Mouse (Mus musculus): Measurements from ENCODE around the gene Gmds. TPM values are rescaled to one million over a fixed set of nuclear protein-coding genes. Genes with fewer than 3 reads are reported as not detected.

The Gmds gene
- 24.7 and 26.0 TPM in 2 replicates for polyA plus RNA-seq (2015; fragmentation: Nextera tagmentation; extraction: Ambion mirVana)

GRCm38 (mm10) chr13:32338513-32339365 lies at the start of gene Gmds:
Gmds (minus strand) TSS chr13:32338740.
- Histone ChIP-seq H3K4me2 (peak within 1 kb of the TSS; percentile 98), H3K4me1 (peaks cover 16% of the 10 kb centered on the region), H3K27ac (replicated peaks) (peak within 1 kb of the TSS; percentile 72), H3K36me3 (peaks cover 7% of the 10 kb centered on the region), H3K27me3 (replicated peaks) (no peaks in the 10 kb centered on the region), H3K4me3 (peak within 1 kb of the TSS; percentile 80), H3K9me3 (0 out of 2 replicates have a peak, but pooled peaks cover 3% of the 10 kb centered on the region), H3K9ac (peak within 1 kb of the TSS; percentile 91)
- peak; percentile 96 for ATAC-seq (ENCODE audit: extremely low read depth, insufficient number of reproducible peaks, low FRiP score, low TSS enrichment)
- 5% methylated on average over 45 of the region's 55 CpGs for WGBS

DNA sequence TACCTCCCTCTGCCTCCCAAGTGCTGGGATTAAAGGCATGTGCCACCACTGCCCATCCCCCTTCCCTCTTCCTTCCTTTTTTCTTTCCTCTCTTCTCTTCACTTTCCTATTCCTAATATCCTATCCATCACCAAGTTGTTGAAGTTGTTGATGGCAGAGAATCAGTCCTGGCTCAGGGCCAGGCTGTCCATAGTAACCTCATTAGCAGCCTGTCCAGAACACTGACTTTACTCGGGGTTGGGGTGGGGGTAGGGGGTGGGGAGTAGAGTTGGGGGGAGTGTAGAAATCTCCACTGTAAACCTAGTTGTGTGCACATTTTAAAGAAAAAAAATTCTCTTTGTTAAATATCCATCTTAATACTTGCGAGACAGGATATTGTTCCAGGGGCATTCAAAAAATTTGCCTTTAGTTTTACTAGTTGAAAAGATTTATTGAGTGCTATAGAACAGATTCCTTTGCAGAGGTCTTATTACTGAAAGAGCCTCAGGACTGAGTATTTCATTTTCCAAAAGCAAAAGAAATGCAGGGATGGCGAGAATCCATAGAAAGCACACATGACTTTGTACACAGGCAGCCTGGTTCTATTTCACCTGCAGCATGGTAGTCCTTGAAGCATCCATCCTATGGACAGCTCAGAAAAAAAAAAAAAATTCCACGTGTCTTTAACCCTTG lies 47.0 kb upstream of the Gmds start:
- no peak overlapping the region for H3K9ac ChIP-seq
- H3K27ac ChIP-seq (replicated peaks): no peak overlapping the region
- H3K4me2 ChIP-seq: no peak overlapping the region
- no peaks in the 10 kb centered on the region; the same call in 1 of the 2 replicates for H3K9me3 ChIP-seq
- H3K36me3 ChIP-seq: no peaks in the 10 kb centered on the region
- no peak overlapping the region for H3K4me3 ChIP-seq
- 56% methylated on average over 4 of the region's 4 CpGs for WGBS
- H3K27me3 ChIP-seq (replicated peaks): no peaks in the 10 kb centered on the region
- ATAC-seq (ENCODE audit: extremely low read depth, insufficient number of reproducible peaks, low FRiP score, low TSS enrichment): no peak
- peaks cover 9% of the 10 kb centered on the region for H3K4me1 ChIP-seq

DNA sequence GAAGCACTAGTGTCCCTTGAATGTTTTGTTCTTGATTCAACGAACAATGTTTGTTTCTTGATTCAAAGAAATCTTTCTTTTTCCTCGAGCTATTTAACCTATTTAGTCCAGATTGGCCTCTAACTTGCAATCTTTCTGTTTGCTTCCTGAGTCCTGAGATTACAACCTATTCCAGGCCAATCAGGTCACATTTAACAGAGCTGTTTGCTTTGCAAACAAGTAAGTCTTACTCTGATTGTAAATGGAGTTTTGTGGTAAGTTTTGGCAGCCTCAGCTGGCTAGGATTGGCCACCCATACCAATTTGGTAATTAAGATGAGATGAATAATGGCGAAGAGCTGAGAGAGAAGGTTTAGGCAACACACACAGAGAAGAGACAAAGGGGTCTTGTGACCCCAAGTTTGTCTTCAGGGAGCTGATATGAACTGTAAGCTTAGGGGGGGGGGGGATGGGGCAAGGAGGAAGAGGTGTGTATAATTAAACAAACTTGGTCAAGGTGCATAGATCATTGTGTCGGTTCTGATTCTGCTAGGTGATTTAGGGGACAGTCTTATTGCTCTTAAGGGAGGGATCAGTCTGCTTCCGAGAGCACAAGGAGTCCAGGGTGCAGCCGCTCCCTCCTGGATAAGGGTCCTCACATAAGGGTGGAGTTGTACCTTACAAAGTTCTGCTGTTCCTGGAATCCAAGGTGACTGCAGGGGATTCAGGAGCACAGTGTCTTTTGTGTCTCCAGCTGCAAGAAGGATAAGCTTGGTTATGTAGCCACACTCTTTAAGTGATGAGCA lies 43.9 kb upstream of the Gmds start:
- no peak overlapping the region for H3K9ac ChIP-seq
- WGBS: 60% methylated on average over 6 of the region's 6 CpGs
- no peak for ATAC-seq (ENCODE audit: extremely low read depth, insufficient number of reproducible peaks, low FRiP score, low TSS enrichment)
- H3K9me3 ChIP-seq: no peaks in the 10 kb centered on the region
- H3K4me3 ChIP-seq: no peak overlapping the region
- H3K36me3 ChIP-seq: no peaks in the 10 kb centered on the region
- no peaks in the 10 kb centered on the region for H3K27me3 ChIP-seq (replicated peaks)
- H3K27ac ChIP-seq (replicated peaks): no peak overlapping the region
- H3K4me2 ChIP-seq: no peak overlapping the region
- H3K4me1 ChIP-seq: peaks cover 9% of the 10 kb centered on the region

DNA sequence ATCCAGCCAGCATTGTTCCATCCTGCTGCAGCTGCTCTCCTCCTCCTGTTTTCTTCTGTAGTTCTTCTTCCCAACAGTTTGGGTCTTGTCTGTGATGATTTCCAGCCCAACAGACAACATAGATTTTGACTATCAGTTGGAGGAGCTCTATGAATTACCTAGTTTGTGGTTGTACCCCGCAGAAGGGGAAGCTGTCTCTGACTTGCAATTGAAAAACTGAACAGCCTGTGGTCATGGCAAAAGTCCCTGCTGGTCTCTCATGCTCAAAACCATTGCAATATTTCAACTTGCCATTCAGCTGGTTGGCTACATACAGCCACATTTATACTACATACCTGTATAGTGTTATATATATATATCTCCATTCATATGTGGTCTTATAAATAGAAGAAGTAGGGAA lies 40.1 kb upstream of the Gmds start:
- no peak overlapping the region for H3K4me3 ChIP-seq
- no peaks in the 10 kb centered on the region for H3K36me3 ChIP-seq
- ATAC-seq (ENCODE audit: extremely low read depth, insufficient number of reproducible peaks, low FRiP score, low TSS enrichment): no peak
- no peaks in the 10 kb centered on the region for H3K27me3 ChIP-seq (replicated peaks)
- no peak overlapping the region for H3K9ac ChIP-seq
- no peak overlapping the region for H3K4me2 ChIP-seq
- 75% methylated on average over 1 of the region's 1 CpGs for WGBS
- H3K4me1 ChIP-seq: peaks cover 9% of the 10 kb centered on the region
- H3K9me3 ChIP-seq: no peaks in the 10 kb centered on the region; the same call in 1 of the 2 replicates
- no peak overlapping the region for H3K27ac ChIP-seq (replicated peaks)

- Histone ChIP-seq H3K9ac (no peak overlapping the region), H3K9me3 (no peaks in the 10 kb centered on the region; the same call in 1 of the 2 replicates), H3K36me3 (no peaks in the 10 kb centered on the region), H3K27ac (replicated peaks) (no peak overlapping the region), H3K4me1 (no peaks in the 10 kb centered on the region), H3K4me2 (no peak overlapping the region), H3K27me3 (replicated peaks) (no peaks in the 10 kb centered on the region), H3K4me3 (no peak overlapping the region)
- ATAC-seq (ENCODE audit: extremely low read depth, insufficient number of reproducible peaks, low FRiP score, low TSS enrichment): no peak
- WGBS: 57% methylated on average over 2 of the region's 2 CpGs
Observed at GRCm38 (mm10) chr13:32372531-32372883, 34.0 kb upstream of the Gmds start.

DNA sequence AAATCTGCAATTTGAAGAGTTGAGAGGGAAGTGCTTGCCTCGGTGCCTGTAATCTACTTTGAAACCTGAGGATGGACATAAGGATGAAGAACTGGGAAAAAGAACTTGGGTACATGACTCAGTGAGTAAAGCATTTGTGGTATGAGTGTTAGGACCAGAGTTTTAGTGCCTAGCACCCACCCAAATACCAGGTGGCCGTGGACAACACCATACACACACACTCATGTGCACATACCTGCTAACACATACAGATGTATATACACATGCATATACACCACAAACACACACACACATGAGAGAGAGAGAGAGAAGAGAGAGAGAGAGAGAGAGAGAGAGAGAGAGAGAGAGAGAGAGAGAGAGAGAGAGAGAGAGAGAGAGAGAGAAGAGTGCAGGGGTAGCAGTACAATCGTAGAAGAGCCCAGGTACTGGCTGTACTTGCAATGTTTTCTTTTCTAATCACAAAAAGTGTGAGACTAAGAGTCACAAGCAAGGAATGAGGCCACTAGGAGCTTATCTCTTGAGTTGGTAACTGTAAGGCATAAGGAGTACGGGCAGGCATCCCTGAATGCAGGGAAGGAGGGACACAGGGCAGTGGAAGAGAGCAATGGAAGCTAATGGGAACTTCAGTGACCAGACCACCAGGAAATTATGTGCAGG lies 33.5 kb upstream of the Gmds start:
- H3K27me3 ChIP-seq (replicated peaks): no peaks in the 10 kb centered on the region
- ATAC-seq (ENCODE audit: extremely low read depth, insufficient number of reproducible peaks, low FRiP score, low TSS enrichment): no peak
- H3K9me3 ChIP-seq: no peaks in the 10 kb centered on the region; the same call in 1 of the 2 replicates
- H3K4me1 ChIP-seq: no peaks in the 10 kb centered on the region
- WGBS: 46% methylated on average over 4 of the region's 4 CpGs
- H3K9ac ChIP-seq: no peak overlapping the region
- H3K36me3 ChIP-seq: no peaks in the 10 kb centered on the region
- no peak overlapping the region for H3K27ac ChIP-seq (replicated peaks)
- H3K4me2 ChIP-seq: no peak overlapping the region
- no peak overlapping the region for H3K4me3 ChIP-seq

GRCm38 (mm10) chr13:32370751-32371150 lies 32.2 kb upstream of the Gmds start:
- H3K36me3 ChIP-seq: no peaks in the 10 kb centered on the region
- H3K4me2 ChIP-seq: no peak overlapping the region
- WGBS: 54% methylated on average over 7 of the region's 7 CpGs
- no peak overlapping the region for H3K4me3 ChIP-seq
- no peaks in the 10 kb centered on the region for H3K9me3 ChIP-seq
- no peak overlapping the region for H3K27ac ChIP-seq (replicated peaks)
- no peak overlapping the region for H3K9ac ChIP-seq
- no peaks in the 10 kb centered on the region for H3K27me3 ChIP-seq (replicated peaks)
- no peak for ATAC-seq (ENCODE audit: extremely low read depth, insufficient number of reproducible peaks, low FRiP score, low TSS enrichment)
- no peaks in the 10 kb centered on the region for H3K4me1 ChIP-seq

DNA sequence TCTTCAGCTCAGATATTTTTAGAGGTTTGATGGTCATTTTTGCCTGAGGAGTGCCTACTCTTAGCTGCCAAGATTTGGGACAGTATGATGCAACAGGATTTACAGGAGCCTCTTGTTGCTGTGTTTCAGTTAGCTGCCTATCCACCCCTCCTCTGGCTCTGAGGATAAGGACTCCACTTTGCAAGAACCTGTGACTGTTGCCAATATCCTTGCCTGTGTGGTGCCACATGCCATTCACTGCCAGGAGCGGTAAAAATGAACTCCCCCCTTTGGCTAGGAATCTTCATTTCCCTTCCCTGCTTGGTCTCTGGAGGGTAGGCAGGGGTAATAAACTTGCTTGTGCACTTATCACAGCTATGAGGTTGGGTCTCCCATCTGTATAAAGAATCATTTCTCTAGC lies 31.6 kb upstream of the Gmds start:
- Histone ChIP-seq H3K4me2 (no peak overlapping the region), H3K27me3 (replicated peaks) (no peaks in the 10 kb centered on the region), H3K36me3 (no peaks in the 10 kb centered on the region), H3K9me3 (no peaks in the 10 kb centered on the region), H3K4me3 (no peak overlapping the region), H3K27ac (replicated peaks) (no peak overlapping the region), H3K4me1 (no peaks in the 10 kb centered on the region), H3K9ac (no peak overlapping the region)
- WGBS: 67% methylated on average over 1 of the region's 1 CpGs
- no peak for ATAC-seq (ENCODE audit: extremely low read depth, insufficient number of reproducible peaks, low FRiP score, low TSS enrichment)

DNA sequence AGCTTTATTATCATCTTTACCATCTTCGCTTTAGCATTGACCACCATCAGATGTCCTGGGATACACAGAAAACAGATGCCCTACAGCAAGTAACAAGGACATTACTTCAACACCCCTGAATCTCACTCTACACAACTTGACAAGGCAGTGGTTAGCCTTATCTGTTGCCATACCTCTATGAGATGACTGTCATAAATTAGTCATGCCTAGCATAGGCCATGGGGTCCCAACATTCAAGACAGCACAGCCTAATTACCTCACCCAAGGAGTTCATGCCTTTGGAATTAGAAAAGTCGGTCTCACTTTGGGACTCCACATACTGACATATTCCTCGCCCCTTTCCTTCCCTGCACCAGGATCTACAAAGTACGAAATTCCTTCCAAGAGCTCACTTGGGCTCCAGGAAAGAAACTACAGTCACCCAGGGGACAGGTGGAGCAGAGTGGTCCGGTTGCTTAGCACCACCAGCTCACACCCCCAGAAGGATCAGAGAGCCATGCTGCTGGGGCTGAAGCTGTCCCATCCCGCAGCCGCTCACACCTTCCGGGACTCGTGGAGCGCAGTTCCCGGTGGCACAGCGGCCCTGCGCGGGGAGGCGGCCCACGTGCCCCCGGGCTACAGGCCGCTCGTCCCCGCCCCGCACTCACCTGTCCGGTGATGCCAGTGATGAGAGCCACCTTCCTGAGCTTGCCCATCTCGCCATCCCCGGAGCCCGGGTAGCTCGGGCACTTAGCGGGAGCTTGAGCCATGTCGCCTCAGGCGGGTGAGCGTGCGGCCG lies 616 bp downstream of the Gmds start:
- 4% methylated on average over 32 of the region's 32 CpGs for WGBS
- no peaks in the 10 kb centered on the region for H3K27me3 ChIP-seq (replicated peaks)
- H3K4me3 ChIP-seq: peak overlapping the region; percentile 80
- H3K4me2 ChIP-seq: peak overlapping the region; percentile 98
- no peaks in the 10 kb centered on the region for H3K9me3 ChIP-seq
- peaks cover under 1% of the 10 kb centered on the region; the same call in 1 of the 2 replicates for H3K36me3 ChIP-seq
- peak overlapping the region; percentile 91 for H3K9ac ChIP-seq
- peak; percentile 16; the same call in 1 of the 2 replicates for ATAC-seq (ENCODE audit: extremely low read depth, insufficient number of reproducible peaks, low FRiP score, low TSS enrichment)
- peaks cover 16% of the 10 kb centered on the region for H3K4me1 ChIP-seq
- peak overlapping the region; percentile 54; the same call in 1 of the 2 replicates for H3K27ac ChIP-seq (replicated peaks)

DNA sequence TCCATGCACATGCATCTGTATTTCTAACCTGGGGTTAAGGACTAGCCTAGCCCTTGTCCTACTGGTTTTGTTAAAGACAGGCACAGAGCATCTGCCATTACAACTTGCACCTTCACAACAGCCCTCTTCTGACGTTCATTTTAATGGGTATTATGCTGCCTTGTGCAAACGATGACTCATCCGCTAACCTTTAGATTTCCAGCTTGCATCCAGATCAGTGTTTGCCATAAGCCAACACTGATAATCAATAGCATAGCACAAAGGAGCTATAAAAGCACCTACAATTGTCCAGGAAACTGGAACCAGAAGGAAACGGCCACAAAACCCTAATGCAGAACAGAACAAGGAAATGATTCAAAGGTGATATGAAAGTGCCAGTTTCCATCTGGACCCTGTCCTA lies 20.2 kb downstream of the Gmds start:
- H3K9me3 ChIP-seq: no peaks in the 10 kb centered on the region
- H3K36me3 ChIP-seq: no peaks in the 10 kb centered on the region
- H3K27ac ChIP-seq (replicated peaks): no peak overlapping the region
- no peak overlapping the region for H3K9ac ChIP-seq
- WGBS: 61% methylated on average over 4 of the region's 4 CpGs
- H3K4me1 ChIP-seq: no peaks in the 10 kb centered on the region
- H3K4me2 ChIP-seq: no peak overlapping the region
- no peak for ATAC-seq (ENCODE audit: extremely low read depth, insufficient number of reproducible peaks, low FRiP score, low TSS enrichment)
- H3K4me3 ChIP-seq: no peak overlapping the region
- no peaks in the 10 kb centered on the region for H3K27me3 ChIP-seq (replicated peaks)
